Mouse (Mus musculus) myocyte (in vitro differentiated cells): ENCODE measurements around the gene Actr5.

Experiments used
- CEBPB ChIP-seq: IDR thresholded peaks from 2 replicates; pipeline ENCODE4 v1.6.1; 2011; ENCODE audit warnings: mild to moderate bottlenecking, moderate library complexity; ENCODE audit not compliant: poor library complexity, insufficient read depth, severe bottlenecking
- E2F4 ChIP-seq: IDR thresholded peaks from one replicate; pipeline ENCODE4 v1.6.1; 2011; ENCODE audit warnings: mild to moderate bottlenecking, control low read depth, moderate library complexity; ENCODE audit not compliant: insufficient read depth
- MAX ChIP-seq: IDR thresholded peaks from one replicate; pipeline ENCODE4 v1.6.1; 2011; ENCODE audit warnings: low read depth, mild to moderate bottlenecking, control low read depth
- MYOD1 ChIP-seq, 3 experiments: IDR thresholded peaks; one replicate each; pipeline ENCODE4 v1.6.1; 2011; ENCODE audit warnings: control low read depth in 2 of 3, low read depth in 2 of 3, mild to moderate bottlenecking in 2 of 3, moderate library complexity in 1 of 3; ENCODE audit not compliant: insufficient read length in 2 of 3, control insufficient read depth in 1 of 3
- MYOG ChIP-seq, 3 experiments: IDR thresholded peaks; one replicate each; pipeline ENCODE4 v1.6.1; 2011; ENCODE audit warnings: control low read depth in 2 of 3, low read depth in 2 of 3, mild to moderate bottlenecking in 2 of 3; ENCODE audit not compliant: insufficient read length in 2 of 3, control insufficient read depth in 1 of 3, insufficient read depth in 1 of 3
- POLR2A ChIP-seq: IDR thresholded peaks from one replicate; pipeline ENCODE4 v1.6.1; 2011; ENCODE audit warnings: low read depth, mild to moderate bottlenecking, control low read depth, moderate library complexity; ENCODE audit not compliant: insufficient read length
- POLR2AphosphoS2 ChIP-seq: IDR thresholded peaks from one replicate; pipeline ENCODE4 v1.6.1; 2011; ENCODE audit warnings: low read depth, control low read depth; ENCODE audit not compliant: insufficient read length
- REST ChIP-seq: IDR thresholded peaks from one replicate; pipeline ENCODE4 v1.6.1; 2011; ENCODE audit warnings: mild to moderate bottlenecking, control low read depth, moderate library complexity; ENCODE audit not compliant: insufficient read depth, insufficient read length
- TCF12 ChIP-seq: IDR thresholded peaks from one replicate; pipeline ENCODE4 v1.6.1; 2011; ENCODE audit warnings: mild to moderate bottlenecking, control low read depth; ENCODE audit not compliant: poor library complexity, insufficient read depth, severe bottlenecking
- TCF3 ChIP-seq: IDR thresholded peaks from one replicate; pipeline ENCODE4 v1.6.1; 2011; ENCODE audit warnings: low read depth, control low read depth; ENCODE audit not compliant: insufficient read length
- USF1 ChIP-seq: IDR thresholded peaks from one replicate; pipeline ENCODE4 v1.6.1; 2011; ENCODE audit warnings: low read depth, mild to moderate bottlenecking, control low read depth, moderate library complexity

DNA sequence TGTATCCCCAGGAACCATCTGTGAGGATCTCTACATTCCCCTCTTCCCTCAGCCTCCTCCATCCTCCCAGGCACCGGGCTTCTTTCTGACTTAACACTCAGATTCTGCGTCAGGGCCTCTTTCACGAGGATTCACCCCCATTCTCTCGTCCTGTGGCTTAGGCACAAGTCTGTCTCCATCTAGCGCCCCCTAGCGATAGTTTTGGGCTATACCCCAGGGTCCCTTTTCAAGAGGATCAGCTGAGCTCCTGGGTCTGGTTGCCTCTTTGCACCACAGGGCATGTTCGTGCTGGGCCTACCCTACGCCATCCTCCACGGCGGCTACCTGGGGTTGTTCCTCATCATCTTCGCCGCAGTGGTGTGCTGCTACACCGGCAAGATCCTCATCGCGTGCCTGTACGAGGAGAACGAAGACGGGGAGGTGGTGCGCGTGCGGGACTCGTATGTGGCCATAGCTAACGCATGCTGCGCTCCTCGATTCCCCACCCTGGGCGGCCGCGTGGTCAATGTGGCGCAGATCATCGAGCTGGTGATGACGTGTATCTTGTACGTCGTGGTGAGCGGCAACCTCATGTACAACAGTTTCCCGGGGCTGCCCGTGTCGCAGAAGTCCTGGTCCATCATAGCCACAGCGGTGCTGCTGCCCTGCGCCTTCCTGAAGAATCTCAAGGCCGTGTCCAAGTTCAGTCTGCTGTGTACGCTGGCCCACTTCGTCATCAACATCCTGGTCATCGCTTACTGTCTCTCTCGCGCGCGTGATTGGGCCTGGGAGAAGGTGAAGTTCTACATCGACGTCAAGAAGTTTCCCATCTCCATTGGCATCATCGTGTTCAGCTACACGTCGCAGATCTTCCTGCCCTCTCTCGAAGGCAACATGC, 10.9 kb upstream of the Actr5 start:
- TF ChIP-seq CEBPB, result no peak
- TF ChIP-seq POLR2A, result no peak
- TF ChIP-seq USF1, result no peak
- no peak for TF ChIP-seq MAX
- TF ChIP-seq E2F4, result no peak
- no peak for TF ChIP-seq TCF12
- TF ChIP-seq POLR2AphosphoS2, result no peak
- no peak for TF ChIP-seq MYOG (IDR thresholded peaks at IDR 0.05; ENCODE audit: control insufficient read depth in 1 of 3, insufficient read depth in 1 of 3, insufficient read length in 2 of 3, low read depth in 2 of 3)
- no peak for TF ChIP-seq MYOD1 (IDR thresholded peaks at IDR 0.05; ENCODE audit: control insufficient read depth in 1 of 3, insufficient read length in 2 of 3, low read depth in 2 of 3)
- TF ChIP-seq REST, result no peak
- no peak for TF ChIP-seq TCF3
